Mouse (Mus musculus) small intestine, adult 2 months (tissue): ENCODE measurements around the gene Shisa2. TPM values are rescaled to one million over a fixed set of nuclear protein-coding genes. Genes with fewer than 3 reads are reported as not detected.

ENCODE experiments used
- H3K27ac ChIP-seq: fragments of 200-500 bp; 2 replicates; pipeline ENCODE4 v1.5.1; 2012; ENCODE audit warnings: low read depth, low read length, control low read depth, inconsistent platforms; ENCODE audit not compliant: insufficient read depth
- H3K27me3 ChIP-seq: fragments of 200-500 bp; 2 replicates; pipeline ENCODE4 v1.6.1; 2012; ENCODE audit warnings: mild to moderate bottlenecking, moderate library complexity, low read length, inconsistent platforms; ENCODE audit not compliant: control insufficient read depth, insufficient read depth
- H3K36me3 ChIP-seq: fragments of 200-500 bp; 2 replicates; pipeline ENCODE4 v1.6.1; 2012; ENCODE audit warnings: mild to moderate bottlenecking, low read length, control low read depth, inconsistent platforms; ENCODE audit not compliant: control insufficient read depth, insufficient read depth
- H3K4me1 ChIP-seq: fragments of 200-500 bp; 2 replicates; pipeline ENCODE4 v1.6.1; 2012; ENCODE audit warnings: low read length, inconsistent platforms, mixed read lengths; ENCODE audit not compliant: control insufficient read depth, insufficient read depth, insufficient read length
- H3K4me3 ChIP-seq: fragments of 200-500 bp; 2 replicates; pipeline ENCODE4 v1.5.1; 2012; ENCODE audit warnings: low read depth, mild to moderate bottlenecking, control low read depth, inconsistent platforms, low read length, moderate library complexity
- CTCF ChIP-seq: fragments of 200-500 bp; IDR thresholded peaks from 2 replicates; pipeline ENCODE4 v1.5.1; 2012; ENCODE audit warnings: low read depth, mild to moderate bottlenecking, control low read depth, inconsistent platforms, low read length, moderate library complexity, mixed read lengths; ENCODE audit not compliant: insufficient replicate concordance, insufficient read length; ENCODE audit errors: extremely low read depth
- POLR2A ChIP-seq: fragments of 200-500 bp; IDR thresholded peaks from 2 replicates; pipeline ENCODE4 v1.6.1; 2012; ENCODE audit warnings: low read depth, mild to moderate bottlenecking, control low read depth, inconsistent platforms, low read length, moderate library complexity
- WGBS: fragments of 180-500 bp; shearing (Covaris S2); methylation state at CpG from one replicate; pipeline ENCODE4 v1.1.7; 2018; 5-methylcytosine and 5-hydroxymethylcytosine counted together
- polyA plus RNA-seq: library from polyadenylated mRNA; depleted of rRNA; stranded (reverse); fragments of >200 nt; gene quantifications from 2 replicates; pipeline ENCODE4 v1.2.3, GENCODE M21; 2012

Shisa2 gene
- polyA plus RNA-seq, 1 experiment, result 20.7 TPM

GRCm38 (mm10) chr14:59624326-59624885 is 702 bp upstream of the Shisa2 start:
- 52% methylated on average over 9 of the region's 9 CpGs for WGBS
- Histone ChIP-seq H3K4me1 (peaks cover 6% of the 10 kb centered on the region), H3K27me3 (no peaks in the 10 kb centered on the region), H3K36me3 (no peaks in the 10 kb centered on the region), H3K4me3 (no peak overlapping the region), H3K27ac (no peak overlapping the region)
- TF ChIP-seq POLR2A (no peak), CTCF (no peak)

- Histone ChIP-seq H3K27me3 (no peaks in the 10 kb centered on the region), H3K4me1 (peaks cover 6% of the 10 kb centered on the region), H3K36me3 (no peaks in the 10 kb centered on the region; the same call in 1 of the 2 replicates), H3K27ac (no peak overlapping the region), H3K4me3 (peak overlapping the region; percentile 64)
- under 1% methylated on average over 51 of the region's 51 CpGs for WGBS
- TF ChIP-seq POLR2A, result no peak
- TF ChIP-seq CTCF, result no peak
These were observed 777 bp downstream of the Shisa2 start for GRCm38 (mm10) chr14:59625806-59626364.

GRCm38 (mm10) chr14:59626711-59627110 is 1.6 kb downstream of the Shisa2 start:
- no peaks in the 10 kb centered on the region; the same call in 1 of the 2 replicates for H3K36me3 ChIP-seq
- no peaks in the 10 kb centered on the region for H3K27me3 ChIP-seq
- peak overlapping the region; percentile 64 for H3K4me3 ChIP-seq
- WGBS, result 23% methylated on average over 8 of the region's 8 CpGs
- TF ChIP-seq POLR2A, result no peak
- TF ChIP-seq CTCF, result no peak
- H3K4me1 ChIP-seq, result peaks cover 6% of the 10 kb centered on the region
- no peak overlapping the region for H3K27ac ChIP-seq

- H3K4me3 ChIP-seq, result peak overlapping the region; percentile 64
- 25% methylated on average over 9 of the region's 9 CpGs for WGBS
- TF ChIP-seq CTCF (no peak), POLR2A (no peak)
These were observed 2.1 kb downstream of the Shisa2 start for GRCm38 (mm10) chr14:59627142-59627680.

GRCm38 (mm10) chr14:59627823-59628222 is 2.7 kb downstream of the Shisa2 start:
- H3K36me3 ChIP-seq, result no peaks in the 10 kb centered on the region; the same call in 1 of the 2 replicates
- no peaks in the 10 kb centered on the region for H3K27me3 ChIP-seq
- peaks cover 6% of the 10 kb centered on the region for H3K4me1 ChIP-seq
- H3K27ac ChIP-seq, result no peak overlapping the region
- 19% methylated on average over 7 of the region's 7 CpGs for WGBS
- TF ChIP-seq CTCF, result no peak
- no peak for TF ChIP-seq POLR2A
- H3K4me3 ChIP-seq, result peak overlapping the region; percentile 7

More at GRCm38 (mm10) chr14:59627142-59627680, 2.1 kb downstream of the Shisa2 start:
- Histone ChIP-seq H3K27me3 (no peaks in the 10 kb centered on the region), H3K36me3 (no peaks in the 10 kb centered on the region; the same call in 1 of the 2 replicates), H3K4me1 (peaks cover 6% of the 10 kb centered on the region), H3K27ac (no peak overlapping the region)

- WGBS, result 82% methylated on average over 15 of the region's 15 CpGs
These were observed 4.2 kb downstream of the Shisa2 start for GRCm38 (mm10) chr14:59629308-59629707.

GRCm38 (mm10) chr14:59630096-59630495 is 5.0 kb downstream of the Shisa2 start:
- Histone ChIP-seq H3K4me3 (no peak overlapping the region), H3K27me3 (no peaks in the 10 kb centered on the region), H3K27ac (no peak overlapping the region), H3K36me3 (no peaks in the 10 kb centered on the region; the same call in 1 of the 2 replicates), H3K4me1 (peaks cover 4% of the 10 kb centered on the region)
- TF ChIP-seq CTCF, result no peak
- 90% methylated on average over 9 of the region's 9 CpGs for WGBS

More at GRCm38 (mm10) chr14:59629308-59629707, 4.2 kb downstream of the Shisa2 start:
- H3K4me1 ChIP-seq, result peaks cover 6% of the 10 kb centered on the region
- no peaks in the 10 kb centered on the region for H3K27me3 ChIP-seq
- no peaks in the 10 kb centered on the region; the same call in 1 of the 2 replicates for H3K36me3 ChIP-seq
- TF ChIP-seq CTCF, result no peak
- no peak overlapping the region for H3K4me3 ChIP-seq
- H3K27ac ChIP-seq, result no peak overlapping the region

- peaks cover 2% of the 10 kb centered on the region; the same call in 1 of the 2 replicates for H3K4me1 ChIP-seq
- H3K27ac ChIP-seq, result no peak overlapping the region
- H3K4me3 ChIP-seq, result no peak overlapping the region
- WGBS, result 95% methylated on average over 6 of the region's 6 CpGs
- no peaks in the 10 kb centered on the region for H3K27me3 ChIP-seq
- TF ChIP-seq POLR2A, result no peak
- TF ChIP-seq CTCF, result no peak
- no peaks in the 10 kb centered on the region; the same call in 1 of the 2 replicates for H3K36me3 ChIP-seq
These were observed 7.0 kb downstream of the Shisa2 start for GRCm38 (mm10) chr14:59632067-59632466.
